Mouse (Mus musculus): ENCODE data around the gene Polr1d.

- TF ChIP-seq CTCF (IDR thresholded peaks at IDR 0.05; ENCODE audit: low read depth, low read length) = no peak
- no peak for TF ChIP-seq TAL1 (conservative IDR thresholded peaks at IDR 0.05; ENCODE audit: low read depth, low read length)
Measured at GRCm38 (mm10) chr5:147078110-147078900, 1.5 kb downstream of the Polr1d start.

Measured in G1E (cell line).